Mouse (Mus musculus) lung, embryonic 15.5 days (tissue): ENCODE measurements around the gene Prph. TPM values are rescaled to one million over a fixed set of nuclear protein-coding genes. Genes with fewer than 3 reads are reported as not detected.

Experiments
- ATAC-seq: fragments of 200-750 bp; cut with Nextera tagmentation; 2 replicates; pipeline ENCODE4 v1.8.0; 2017; ENCODE audit warnings: moderate number of reproducible peaks, borderline replicate concordance; ENCODE audit not compliant: low FRiP score, low TSS enrichment; ENCODE audit errors: extremely low read depth
- H3K27ac ChIP-seq: fragments of 300-500 bp; sonication (generic); 2 replicates; pipeline ENCODE4 v1.5.1; 2015; ENCODE audit warnings: moderate library complexity, mild to moderate bottlenecking, inconsistent platforms
- H3K27me3 ChIP-seq: fragments of 300-500 bp; sonication (generic); 2 replicates; pipeline ENCODE4 v1.6.1; 2015; ENCODE audit warnings: inconsistent platforms
- H3K36me3 ChIP-seq: fragments of 300-500 bp; sonication (generic); 2 replicates; pipeline ENCODE4 v1.6.1; 2015; ENCODE audit warnings: inconsistent platforms
- H3K4me1 ChIP-seq: fragments of 300-500 bp; sonication (generic); 2 replicates; pipeline ENCODE4 v1.6.1; 2015; ENCODE audit warnings: inconsistent platforms
- H3K4me2 ChIP-seq: fragments of 300-500 bp; sonication (generic); 2 replicates; pipeline ENCODE4 v1.6.1; 2015; ENCODE audit warnings: inconsistent platforms, mild to moderate bottlenecking, moderate library complexity
- H3K4me3 ChIP-seq: fragments of 300-500 bp; sonication (generic); 2 replicates; pipeline ENCODE4 v1.5.1; 2015; ENCODE audit warnings: mild to moderate bottlenecking, inconsistent platforms
- H3K9ac ChIP-seq: fragments of 300-500 bp; sonication (generic); 2 replicates; pipeline ENCODE4 v1.6.1; 2015; ENCODE audit warnings: inconsistent platforms
- H3K9me3 ChIP-seq: fragments of 300-500 bp; sonication (generic); 2 replicates; pipeline ENCODE4 v1.6.1; 2016; ENCODE audit warnings: inconsistent platforms
- WGBS: fragments of 180-500 bp; shearing (Covaris S2); methylation state at CpG from one replicate; pipeline ENCODE4 v1.1.7; 2015; 5-methylcytosine and 5-hydroxymethylcytosine counted together
- polyA plus RNA-seq: library from polyadenylated mRNA; unstranded; fragments of >200 nt; fragmentation: Nextera tagmentation; extraction: Ambion mirVana; gene quantifications from 2 replicates; pipeline ENCODE4 v1.2.1, GENCODE M21; 2015

Prph gene
- polyA plus RNA-seq, 1 experiment from 2014 or later: 6.8 TPM

- Histone ChIP-seq H3K36me3 (no peaks in the 10 kb centered on the region), H3K27me3 (no peaks in the 10 kb centered on the region), H3K9me3 (no peaks in the 10 kb centered on the region), H3K4me2 (no peak overlapping the region), H3K27ac (no peak overlapping the region), H3K9ac (no peak overlapping the region), H3K4me1 (peaks cover 8% of the 10 kb centered on the region; the same call in 1 of the 2 replicates), H3K4me3 (no peak overlapping the region)
- no peak for ATAC-seq
- WGBS: 63% methylated on average over 13 of the region's 13 CpGs
These were observed 29.6 kb upstream of the Prph start for GRCm38 (mm10) chr15:99025414-99025813.

- Histone ChIP-seq H3K4me2 (no peak overlapping the region), H3K36me3 (no peaks in the 10 kb centered on the region), H3K27ac (no peak overlapping the region), H3K9ac (no peak overlapping the region), H3K9me3 (no peaks in the 10 kb centered on the region), H3K4me3 (no peak overlapping the region), H3K4me1 (peaks cover 11% of the 10 kb centered on the region), H3K27me3 (no peaks in the 10 kb centered on the region)
- WGBS: 51% methylated on average over 4 of the region's 4 CpGs
- no peak for ATAC-seq
These were observed 28.7 kb upstream of the Prph start for GRCm38 (mm10) chr15:99026259-99026658.

GRCm38 (mm10) chr15:99027116-99027515 is 27.9 kb upstream of the Prph start:
- H3K4me3 ChIP-seq: no peak overlapping the region
- no peak for ATAC-seq
- H3K27ac ChIP-seq: no peak overlapping the region
- H3K4me2 ChIP-seq: no peak overlapping the region
- H3K9me3 ChIP-seq: no peaks in the 10 kb centered on the region
- H3K36me3 ChIP-seq: no peaks in the 10 kb centered on the region
- peaks cover 18% of the 10 kb centered on the region for H3K4me1 ChIP-seq
- 69% methylated on average over 5 of the region's 5 CpGs for WGBS
- no peaks in the 10 kb centered on the region for H3K27me3 ChIP-seq
- no peak overlapping the region for H3K9ac ChIP-seq

GRCm38 (mm10) chr15:99028874-99029458 is 26.0 kb upstream of the Prph start:
- Histone ChIP-seq H3K4me1 (peaks cover 35% of the 10 kb centered on the region), H3K27me3 (no peaks in the 10 kb centered on the region), H3K4me2 (peak overlapping the region; percentile 83), H3K9ac (peak overlapping the region; percentile 55), H3K4me3 (peak overlapping the region; percentile 67), H3K27ac (peak overlapping the region; percentile 96), H3K36me3 (no peaks in the 10 kb centered on the region), H3K9me3 (no peaks in the 10 kb centered on the region)
- ATAC-seq: no peak
- WGBS: 2% methylated on average over 10 of the region's 10 CpGs

- peak within 1 kb of the TSS; percentile 66 for H3K9ac ChIP-seq
- no peaks in the 10 kb centered on the region for H3K9me3 ChIP-seq
- H3K4me1 ChIP-seq: peaks cover 35% of the 10 kb centered on the region
- peak; percentile 92 for ATAC-seq
- under 1% methylated on average over 52 of the region's 52 CpGs for WGBS
- H3K4me3 ChIP-seq: peak within 1 kb of the TSS; percentile 67
- peaks cover 6% of the 10 kb centered on the region for H3K36me3 ChIP-seq
- no peaks in the 10 kb centered on the region for H3K27me3 ChIP-seq
- H3K27ac ChIP-seq: peak within 1 kb of the TSS; percentile 96
- H3K4me2 ChIP-seq: peak within 1 kb of the TSS; percentile 83
These were observed 25.1 kb upstream of the Prph start, which contains the start of gene Tuba1c for GRCm38 (mm10) chr15:99029619-99030584. TSS of gene Tuba1c (plus strand) at chr15:99029891.

- peak overlapping the region; percentile 67 for H3K4me3 ChIP-seq
- H3K4me2 ChIP-seq: peak overlapping the region; percentile 83
- peaks cover 35% of the 10 kb centered on the region for H3K4me1 ChIP-seq
- peak overlapping the region; percentile 96 for H3K27ac ChIP-seq
- no peaks in the 10 kb centered on the region for H3K27me3 ChIP-seq
- peak; percentile 47; the same call in 1 of the 2 replicates for ATAC-seq
- 7% methylated on average over 26 of the region's 26 CpGs for WGBS
- H3K9me3 ChIP-seq: no peaks in the 10 kb centered on the region
- peak overlapping the region; percentile 66 for H3K9ac ChIP-seq
- H3K36me3 ChIP-seq: peaks cover 14% of the 10 kb centered on the region
These were observed 24.2 kb upstream of the Prph start for GRCm38 (mm10) chr15:99030585-99031387.

GRCm38 (mm10) chr15:99031388-99031675 is 23.6 kb upstream of the Prph start:
- peak overlapping the region; percentile 83 for H3K4me2 ChIP-seq
- 0 out of 2 replicates have a peak overlapping the region, but pooled peaks have one; percentile 96 for H3K27ac ChIP-seq
- H3K36me3 ChIP-seq: peaks cover 20% of the 10 kb centered on the region
- H3K27me3 ChIP-seq: no peaks in the 10 kb centered on the region
- 63% methylated on average over 4 of the region's 4 CpGs for WGBS
- peak overlapping the region; percentile 14; the same call in 1 of the 2 replicates for H3K9ac ChIP-seq
- no peak for ATAC-seq
- peaks cover 35% of the 10 kb centered on the region for H3K4me1 ChIP-seq
- H3K4me3 ChIP-seq: peak overlapping the region; percentile 67
- no peaks in the 10 kb centered on the region for H3K9me3 ChIP-seq

GRCm38 (mm10) chr15:99032041-99032725 is 22.8 kb upstream of the Prph start:
- peaks cover 25% of the 10 kb centered on the region for H3K36me3 ChIP-seq
- peak overlapping the region; percentile 17; the same call in 1 of the 2 replicates for H3K9ac ChIP-seq
- H3K9me3 ChIP-seq: no peaks in the 10 kb centered on the region
- 0 out of 2 replicates have a peak overlapping the region, but pooled peaks have one; percentile 11 for H3K27ac ChIP-seq
- ATAC-seq: no peak
- 57% methylated on average over 9 of the region's 9 CpGs for WGBS
- no peaks in the 10 kb centered on the region for H3K27me3 ChIP-seq
- H3K4me1 ChIP-seq: peaks cover 35% of the 10 kb centered on the region
- peak overlapping the region; percentile 83 for H3K4me2 ChIP-seq
- H3K4me3 ChIP-seq: peak overlapping the region; percentile 67

GRCm38 (mm10) chr15:99032726-99033250 is 22.2 kb upstream of the Prph start:
- peaks cover 35% of the 10 kb centered on the region for H3K4me1 ChIP-seq
- H3K27ac ChIP-seq: 0 out of 2 replicates have a peak overlapping the region, but pooled peaks have one; percentile 11
- WGBS: 56% methylated on average over 7 of the region's 7 CpGs
- no peaks in the 10 kb centered on the region for H3K9me3 ChIP-seq
- H3K27me3 ChIP-seq: no peaks in the 10 kb centered on the region
- peak overlapping the region; percentile 17; the same call in 1 of the 2 replicates for H3K9ac ChIP-seq
- H3K4me2 ChIP-seq: peak overlapping the region; percentile 83
- no peak for ATAC-seq
- H3K36me3 ChIP-seq: peaks cover 25% of the 10 kb centered on the region
- H3K4me3 ChIP-seq: peak overlapping the region; percentile 67

- no peaks in the 10 kb centered on the region for H3K9me3 ChIP-seq
- H3K4me1 ChIP-seq: peaks cover 35% of the 10 kb centered on the region
- peak overlapping the region; percentile 67; the same call in 1 of the 2 replicates for H3K4me3 ChIP-seq
- peaks cover 29% of the 10 kb centered on the region for H3K36me3 ChIP-seq
- H3K27ac ChIP-seq: no peak overlapping the region
- H3K9ac ChIP-seq: no peak overlapping the region
- ATAC-seq: no peak
- H3K4me2 ChIP-seq: peak overlapping the region; percentile 83
- WGBS: 76% methylated on average over 7 of the region's 7 CpGs
- H3K27me3 ChIP-seq: no peaks in the 10 kb centered on the region
These were observed 21.3 kb upstream of the Prph start for GRCm38 (mm10) chr15:99033498-99034270.
